Mouse (Mus musculus) cerebellum, adult (tissue): ENCODE measurements around the gene Cryba2.

Experiments
- ATAC-seq: cut with Nextera tagmentation; 2 replicates; pipeline ENCODE4 v1.9.2; 2017; ENCODE audit warnings: mild to moderate bottlenecking, moderate library complexity, mixed read lengths; ENCODE audit not compliant: insufficient number of reproducible peaks, low FRiP score, low TSS enrichment

Cryba2 gene

GRCm38 (mm10) chr1:74851001-74851775 lies 41.8 kb downstream of the Cryba2 start:
- ATAC-seq = no peak

- ATAC-seq = no peak
Measured at GRCm38 (mm10) chr1:74850251-74850650, 42.7 kb downstream of the Cryba2 start.

GRCm38 (mm10) chr1:74848946-74849345 lies 44.0 kb downstream of the Cryba2 start:
- no peak for ATAC-seq

- no peak for ATAC-seq
Measured at GRCm38 (mm10) chr1:74846341-74846740, 46.6 kb downstream of the Cryba2 start.

GRCm38 (mm10) chr1:74843090-74843489 lies 49.9 kb downstream of the Cryba2 start:
- ATAC-seq = no peak
